Mouse (Mus musculus): ENCODE results near the gene Sccpdh. TPM values are rescaled to one million over a fixed set of nuclear protein-coding genes. Genes with fewer than 3 reads are reported as not detected.

The Sccpdh gene
- polyA plus RNA-seq (2012; rRNA removed) = 11.4 and 14.2 TPM in 2 replicates

- Histone ChIP-seq H3K4me3 (ENCODE audit: insufficient read depth, low read depth, low read length) (peak within 1 kb of the TSS; percentile 74), H3K27me3 (replicated peaks; ENCODE audit: control insufficient read depth, insufficient read depth, low read length) (no peaks in the 10 kb centered on the region), H3K27ac (ENCODE audit: insufficient read depth, low read depth, low read length) (no peak within 1 kb of the TSS), H3K36me3 (ENCODE audit: control insufficient read depth, insufficient read depth, low read length) (no peaks in the 10 kb centered on the region), H3K4me1 (ENCODE audit: control insufficient read depth, insufficient read depth, low read length) (no peaks in the 10 kb centered on the region; the same call in 1 of the 2 replicates)
- no peak for TF ChIP-seq CTCF (conservative IDR thresholded peaks at IDR 0.05; ENCODE audit: insufficient read depth, insufficient read length, low read depth, low read length)
- TF ChIP-seq POLR2A (IDR thresholded peaks at IDR 0.05; ENCODE audit: low read depth, low read length) = no peak
- peak; percentile 90 for DNase-seq
- WGBS = 1% methylated on average over 84 of the region's 84 CpGs
Measured at GRCm38 (mm10) chr1:179668013-179668805, at the start of gene Sccpdh. Sccpdh (plus strand) TSS chr1:179668210.

- WGBS = 92% methylated on average over 12 of the region's 12 CpGs
- Histone ChIP-seq H3K36me3 (ENCODE audit: control insufficient read depth, insufficient read depth, low read length) (no peaks in the 10 kb centered on the region), H3K27ac (ENCODE audit: insufficient read depth, low read depth, low read length) (no peak overlapping the region)
Measured at GRCm38 (mm10) chr1:179622665-179623064, 45.3 kb upstream of the Sccpdh start.

GRCm38 (mm10) chr1:179623657-179624056 lies 44.4 kb upstream of the Sccpdh start:
- 60% methylated on average over 4 of the region's 4 CpGs for WGBS
- Histone ChIP-seq H3K36me3 (ENCODE audit: control insufficient read depth, insufficient read depth, low read length) (no peaks in the 10 kb centered on the region), H3K4me1 (ENCODE audit: control insufficient read depth, insufficient read depth, low read length) (no peaks in the 10 kb centered on the region), H3K27ac (ENCODE audit: insufficient read depth, low read depth, low read length) (no peak overlapping the region), H3K27me3 (replicated peaks; ENCODE audit: control insufficient read depth, insufficient read depth, low read length) (no peaks in the 10 kb centered on the region), H3K4me3 (ENCODE audit: insufficient read depth, low read depth, low read length) (no peak overlapping the region)
- TF ChIP-seq POLR2A (IDR thresholded peaks at IDR 0.05; ENCODE audit: low read depth, low read length) (no peak), CTCF (conservative IDR thresholded peaks at IDR 0.05; ENCODE audit: insufficient read depth, insufficient read length, low read depth, low read length) (peak; percentile 53)
- peak; percentile 36 for DNase-seq

More at GRCm38 (mm10) chr1:179622665-179623064, 45.3 kb upstream of the Sccpdh start:
- DNase-seq = no peak
- Histone ChIP-seq H3K27me3 (replicated peaks; ENCODE audit: control insufficient read depth, insufficient read depth, low read length) (no peaks in the 10 kb centered on the region), H3K4me3 (ENCODE audit: insufficient read depth, low read depth, low read length) (no peak overlapping the region), H3K4me1 (ENCODE audit: control insufficient read depth, insufficient read depth, low read length) (no peaks in the 10 kb centered on the region)
- TF ChIP-seq POLR2A (IDR thresholded peaks at IDR 0.05; ENCODE audit: low read depth, low read length) (no peak), CTCF (conservative IDR thresholded peaks at IDR 0.05; ENCODE audit: insufficient read depth, insufficient read length, low read depth, low read length) (no peak)

- no peaks in the 10 kb centered on the region for H3K36me3 ChIP-seq (ENCODE audit: control insufficient read depth, insufficient read depth, low read length)
- H3K4me3 ChIP-seq (ENCODE audit: insufficient read depth, low read depth, low read length) = no peak overlapping the region
- WGBS = 72% methylated on average over 4 of the region's 4 CpGs
- H3K27me3 ChIP-seq (replicated peaks; ENCODE audit: control insufficient read depth, insufficient read depth, low read length) = no peaks in the 10 kb centered on the region
- H3K27ac ChIP-seq (ENCODE audit: insufficient read depth, low read depth, low read length) = no peak overlapping the region
- no peaks in the 10 kb centered on the region for H3K4me1 ChIP-seq (ENCODE audit: control insufficient read depth, insufficient read depth, low read length)
- peak; percentile 55 for DNase-seq
- no peak for TF ChIP-seq POLR2A (IDR thresholded peaks at IDR 0.05; ENCODE audit: low read depth, low read length)
- peak; percentile 78 for TF ChIP-seq CTCF (conservative IDR thresholded peaks at IDR 0.05; ENCODE audit: insufficient read depth, insufficient read length, low read depth, low read length)
Measured at GRCm38 (mm10) chr1:179624354-179624753, 43.7 kb upstream of the Sccpdh start.

- Histone ChIP-seq H3K27me3 (replicated peaks; ENCODE audit: control insufficient read depth, insufficient read depth, low read length) (no peaks in the 10 kb centered on the region), H3K4me1 (ENCODE audit: control insufficient read depth, insufficient read depth, low read length) (no peaks in the 10 kb centered on the region), H3K36me3 (ENCODE audit: control insufficient read depth, insufficient read depth, low read length) (no peaks in the 10 kb centered on the region), H3K4me3 (ENCODE audit: insufficient read depth, low read depth, low read length) (no peak overlapping the region), H3K27ac (ENCODE audit: insufficient read depth, low read depth, low read length) (no peak overlapping the region)
- no peak for DNase-seq
- TF ChIP-seq POLR2A (IDR thresholded peaks at IDR 0.05; ENCODE audit: low read depth, low read length) (no peak), CTCF (conservative IDR thresholded peaks at IDR 0.05; ENCODE audit: insufficient read depth, insufficient read length, low read depth, low read length) (no peak)
- WGBS = 85% methylated on average over 4 of the region's 4 CpGs
Measured at GRCm38 (mm10) chr1:179627855-179628254, 40.2 kb upstream of the Sccpdh start.

GRCm38 (mm10) chr1:179628438-179629106 lies 39.4 kb upstream of the Sccpdh start:
- Histone ChIP-seq H3K27me3 (replicated peaks; ENCODE audit: control insufficient read depth, insufficient read depth, low read length) (no peaks in the 10 kb centered on the region), H3K4me3 (ENCODE audit: insufficient read depth, low read depth, low read length) (no peak overlapping the region), H3K27ac (ENCODE audit: insufficient read depth, low read depth, low read length) (no peak overlapping the region), H3K36me3 (ENCODE audit: control insufficient read depth, insufficient read depth, low read length) (no peaks in the 10 kb centered on the region), H3K4me1 (ENCODE audit: control insufficient read depth, insufficient read depth, low read length) (no peaks in the 10 kb centered on the region)
- WGBS = 51% methylated on average over 8 of the region's 8 CpGs
- TF ChIP-seq CTCF (conservative IDR thresholded peaks at IDR 0.05; ENCODE audit: insufficient read depth, insufficient read length, low read depth, low read length) (no peak), POLR2A (IDR thresholded peaks at IDR 0.05; ENCODE audit: low read depth, low read length) (no peak)
- DNase-seq = no peak

GRCm38 (mm10) chr1:179629276-179629675 lies 38.7 kb upstream of the Sccpdh start:
- Histone ChIP-seq H3K4me1 (ENCODE audit: control insufficient read depth, insufficient read depth, low read length) (no peaks in the 10 kb centered on the region), H3K27me3 (replicated peaks; ENCODE audit: control insufficient read depth, insufficient read depth, low read length) (no peaks in the 10 kb centered on the region), H3K4me3 (ENCODE audit: insufficient read depth, low read depth, low read length) (no peak overlapping the region), H3K27ac (ENCODE audit: insufficient read depth, low read depth, low read length) (no peak overlapping the region), H3K36me3 (ENCODE audit: control insufficient read depth, insufficient read depth, low read length) (no peaks in the 10 kb centered on the region)
- 86% methylated on average over 5 of the region's 5 CpGs for WGBS
- TF ChIP-seq CTCF (conservative IDR thresholded peaks at IDR 0.05; ENCODE audit: insufficient read depth, insufficient read length, low read depth, low read length) = no peak
- no peak for TF ChIP-seq POLR2A (IDR thresholded peaks at IDR 0.05; ENCODE audit: low read depth, low read length)
- DNase-seq = no peak
